Mouse (Mus musculus) megakaryocyte, embryonic 14.5 days (primary cell): ENCODE results near the gene Myo1f.

Experiments
- FLI1 ChIP-seq: IDR thresholded peaks from 2 replicates; pipeline ENCODE4 v1.6.1; 2012; ENCODE audit warnings: low read length, inconsistent platforms, mixed read lengths
- GATA1 ChIP-seq: IDR thresholded peaks from 3 replicates; pipeline ENCODE4 v1.6.1; 2012; ENCODE audit warnings: mixed read lengths, low read length, inconsistent platforms, borderline replicate concordance

DNA sequence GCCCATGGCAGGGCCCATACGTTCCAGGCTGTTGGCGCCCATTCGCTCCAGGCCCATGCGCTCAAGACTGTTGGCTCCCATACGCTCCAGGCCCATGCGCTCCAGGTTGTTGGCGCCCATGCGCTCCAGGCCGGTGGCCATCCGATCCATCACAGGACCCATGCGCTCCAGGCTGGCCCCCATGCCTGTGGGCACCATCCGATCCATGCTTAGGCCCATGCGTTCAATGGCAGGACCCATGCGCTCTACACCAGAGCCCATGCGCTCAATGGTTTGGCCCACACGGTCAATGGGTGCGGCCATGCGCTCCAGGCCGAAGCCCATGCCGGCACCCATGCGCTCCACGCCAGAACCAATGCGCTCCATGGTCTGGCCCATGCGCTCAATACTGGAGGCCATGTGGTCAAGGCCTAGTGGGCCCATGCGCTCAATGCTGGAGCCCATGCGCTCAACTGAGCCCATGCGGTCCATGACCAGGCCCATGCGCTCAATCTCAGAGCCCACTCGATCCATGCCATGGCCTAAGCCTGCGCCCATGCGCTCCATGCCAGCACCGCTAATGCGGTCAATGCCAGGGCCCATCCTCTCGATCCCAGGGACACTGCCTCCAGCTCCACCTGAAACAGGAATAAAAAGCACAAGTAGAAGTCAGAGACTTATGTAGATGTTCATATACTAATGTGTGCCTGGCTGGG is 94.4 kb downstream of the Myo1f start:
- TF ChIP-seq GATA1, result no peak
- TF ChIP-seq FLI1, result no peak
